Mouse (Mus musculus) lung, postnatal 0 days (tissue): ENCODE results near the gene Gm21983.

Source experiments
- CTCF ChIP-seq: IDR thresholded peaks from 2 replicates; pipeline ENCODE4 v1.5.1; 2016; ENCODE audit warnings: antibody characterized with exemption, mild to moderate bottlenecking
- EP300 ChIP-seq: IDR thresholded peaks from 2 replicates; pipeline ENCODE4 v1.6.1; 2016; ENCODE audit warnings: antibody characterized with exemption, mild to moderate bottlenecking, control low read depth

DNA sequence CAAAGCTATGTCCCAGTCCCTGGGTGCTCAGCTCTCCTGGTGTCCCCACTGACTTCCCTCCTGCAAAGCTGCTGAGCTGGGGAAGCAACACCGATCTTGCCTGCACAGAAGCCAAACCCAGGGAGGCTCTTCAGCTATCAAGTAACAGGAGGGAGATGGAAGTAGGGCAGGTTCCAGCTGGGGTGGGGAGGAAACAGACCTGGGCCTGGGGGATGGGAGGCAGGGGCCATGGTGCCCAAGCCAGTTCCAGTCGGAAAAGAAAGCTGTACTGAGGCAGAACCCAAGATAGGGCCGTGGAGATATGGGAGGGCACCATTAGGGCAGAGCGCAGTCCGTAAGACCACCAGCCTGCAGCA is 17.5 kb downstream of the Gm21983 start:
- TF ChIP-seq CTCF (no peak), EP300 (no peak)
